Mouse (Mus musculus) CH12.LX (cell line): ENCODE data around the gene Gna11. TPM values are rescaled to one million over a fixed set of nuclear protein-coding genes. Genes with fewer than 3 reads are reported as not detected.
A peak's percentile ranks its signal among the peaks of the same experiment; 100 is the strongest.

ENCODE experiments used
- DNase-seq: peaks from one replicate; pipeline ENCODE4 v3.0.0-alpha.2; 2013; ENCODE audit errors: extremely low read depth
- H3K27ac ChIP-seq: 2 replicates; pipeline ENCODE4 v1.5.1; 2012; ENCODE audit warnings: low read depth, mild to moderate bottlenecking, control low read depth, moderate library complexity; ENCODE audit not compliant: insufficient read depth
- H3K27me3 ChIP-seq: replicated peaks from 2 replicates; pipeline ENCODE3; 2012; ENCODE audit warnings: inconsistent platforms
- H3K36me3 ChIP-seq, 2 experiments: replicated peaks in 1 of 2; 2 replicates each; pipeline versions ENCODE3 to v1.6.1; 2012; ENCODE audit warnings: inconsistent platforms in 1 of 2, low read length in 1 of 2, mild to moderate bottlenecking in 1 of 2, mixed read lengths in 1 of 2, moderate library complexity in 1 of 2; ENCODE audit not compliant: control insufficient read depth in 1 of 2, insufficient read depth in 1 of 2
- H3K4me1 ChIP-seq, 2 experiments: 2 replicates each; pipeline ENCODE4 v1.6.1; 2012; ENCODE audit warnings: inconsistent platforms in 1 of 2, moderate library complexity in 1 of 2; ENCODE audit not compliant: insufficient read depth in 2 of 2, control insufficient read depth in 1 of 2
- H3K4me2 ChIP-seq: 2 replicates; pipeline ENCODE4 v1.6.1; 2012; ENCODE audit warnings: low read depth, mild to moderate bottlenecking, control low read depth; ENCODE audit not compliant: poor library complexity, insufficient read depth, severe bottlenecking
- H3K4me3 ChIP-seq, 3 experiments: fragments of 150-350 bp in 1 of 3; sonication (generic) in 1 of 3; replicated peaks in 1 of 3; 2 replicates each; pipeline versions ENCODE3 to v1.5.1; 2011 to 2012; ENCODE audit warnings: low read depth in 2 of 3, low read length in 2 of 3, mild to moderate bottlenecking in 2 of 3, moderate library complexity in 2 of 3, control low read depth in 1 of 3, improper control_type of control experiment in 1 of 3, inconsistent platforms in 1 of 3, mixed read lengths in 1 of 3; ENCODE audit not compliant: poor library complexity in 1 of 3
- H3K79me2 ChIP-seq: replicated peaks from 2 replicates; pipeline ENCODE4 v1.6.1; 2012; ENCODE audit warnings: mild to moderate bottlenecking, moderate library complexity; ENCODE audit not compliant: control insufficient read depth, poor library complexity, insufficient read depth, severe bottlenecking; ENCODE audit errors: extremely low read depth
- H3K9ac ChIP-seq: 2 replicates; pipeline ENCODE4 v1.6.1; 2012; ENCODE audit warnings: low read depth, mild to moderate bottlenecking, control low read depth, moderate library complexity; ENCODE audit not compliant: insufficient read depth
- H3K9me3 ChIP-seq: replicated peaks from 2 replicates; pipeline ENCODE3; 2012; ENCODE audit warnings: low read length, inconsistent platforms, mixed read lengths
- BHLHE40 ChIP-seq: IDR thresholded peaks from 2 replicates; pipeline ENCODE4 v1.6.1; 2011; ENCODE audit warnings: mild to moderate bottlenecking, low read depth, low read length, improper control_type of control experiment
- CHD1 ChIP-seq: IDR thresholded peaks from 2 replicates; pipeline ENCODE4 v1.6.1; 2012; ENCODE audit warnings: low read depth, low read length, improper control_type of control experiment, inconsistent platforms
- CHD2 ChIP-seq: IDR thresholded peaks from 2 replicates; pipeline ENCODE4 v1.6.1; 2011; ENCODE audit warnings: low read length, improper control_type of control experiment
- CTCF ChIP-seq, 2 experiments: IDR thresholded peaks in 1 of 2; conservative IDR thresholded peaks in 1 of 2; 2 replicates each; pipeline ENCODE4 v1.5.1; 2011 to 2012; ENCODE audit warnings: low read depth in 2 of 2, low read length in 2 of 2, improper control_type of control experiment in 1 of 2, inconsistent platforms in 1 of 2, mild to moderate bottlenecking in 1 of 2, moderate library complexity in 1 of 2
- E2F4 ChIP-seq: IDR thresholded peaks from 2 replicates; pipeline ENCODE4 v1.6.1; 2011; ENCODE audit warnings: low read depth, low read length, improper control_type of control experiment; ENCODE audit not compliant: insufficient replicate concordance
- ELF1 ChIP-seq: IDR thresholded peaks from 2 replicates; pipeline ENCODE4 v1.6.1; 2014; ENCODE audit warnings: low read depth, mild to moderate bottlenecking, inconsistent platforms, low read length, improper control_type of control experiment
- GABPA ChIP-seq: IDR thresholded peaks from 2 replicates; pipeline ENCODE4 v1.6.1; 2012; ENCODE audit warnings: low read depth, low read length, improper control_type of control experiment, inconsistent platforms; ENCODE audit not compliant: insufficient replicate concordance
- HCFC1 ChIP-seq: IDR thresholded peaks from 2 replicates; pipeline ENCODE4 v1.6.1; 2012; ENCODE audit warnings: low read depth, mild to moderate bottlenecking, inconsistent platforms, low read length, improper control_type of control experiment
- IRF4 ChIP-seq: IDR thresholded peaks from 2 replicates; pipeline ENCODE4 v1.6.1; 2014; ENCODE audit warnings: low read depth, mild to moderate bottlenecking, inconsistent platforms, low read length, improper control_type of control experiment
- JUN ChIP-seq: IDR thresholded peaks from 2 replicates; pipeline ENCODE4 v1.6.1; 2011; ENCODE audit warnings: low read depth, mild to moderate bottlenecking, low read length, improper control_type of control experiment, moderate library complexity; ENCODE audit not compliant: insufficient read depth
- JUND ChIP-seq: conservative IDR thresholded peaks from 2 replicates; pipeline ENCODE4 v1.6.1; 2011; ENCODE audit warnings: low read depth, low read length, improper control_type of control experiment
- KAT2A ChIP-seq: IDR thresholded peaks from 2 replicates; pipeline ENCODE4 v1.6.1; 2012; ENCODE audit warnings: low read length, improper control_type of control experiment, inconsistent platforms; ENCODE audit not compliant: insufficient replicate concordance
- MAZ ChIP-seq: IDR thresholded peaks from 2 replicates; pipeline ENCODE4 v1.6.1; 2012; ENCODE audit warnings: low read depth, mild to moderate bottlenecking, inconsistent platforms, low read length, improper control_type of control experiment, moderate library complexity
- MEF2A ChIP-seq: IDR thresholded peaks from 2 replicates; pipeline ENCODE4 v1.6.1; 2014; ENCODE audit warnings: low read depth, mild to moderate bottlenecking, inconsistent platforms, low read length, improper control_type of control experiment, borderline replicate concordance
- MXI1 ChIP-seq: IDR thresholded peaks from 2 replicates; pipeline ENCODE4 v1.6.1; 2011; ENCODE audit warnings: mild to moderate bottlenecking, low read depth, low read length, improper control_type of control experiment
- NELFE ChIP-seq: IDR thresholded peaks from 2 replicates; pipeline ENCODE4 v1.6.1; 2011; ENCODE audit warnings: low read depth, low read length, improper control_type of control experiment
- NRF1 ChIP-seq: IDR thresholded peaks from 2 replicates; pipeline ENCODE4 v1.6.1; 2014; ENCODE audit warnings: low read depth, mild to moderate bottlenecking, inconsistent platforms, low read length, improper control_type of control experiment, moderate library complexity
- PAX5 ChIP-seq: IDR thresholded peaks from 2 replicates; pipeline ENCODE4 v1.6.1; 2012; ENCODE audit warnings: low read length, inconsistent platforms, mixed read lengths
- POLR2A ChIP-seq: IDR thresholded peaks from 2 replicates; pipeline ENCODE4 v1.6.1; 2011; ENCODE audit warnings: low read depth, mild to moderate bottlenecking, improper control_type of control experiment, low read length
- POLR2AphosphoS2 ChIP-seq: IDR thresholded peaks from 2 replicates; pipeline ENCODE4 v1.6.1; 2011; ENCODE audit warnings: low read depth, low read length, improper control_type of control experiment
- RAD21 ChIP-seq: IDR thresholded peaks from 2 replicates; pipeline ENCODE4 v1.6.1; 2011; ENCODE audit warnings: low read depth, mild to moderate bottlenecking, low read length, improper control_type of control experiment, moderate library complexity
- RCOR1 ChIP-seq: conservative IDR thresholded peaks from 2 replicates; pipeline ENCODE4 v1.6.1; 2012; ENCODE audit warnings: low read depth, mild to moderate bottlenecking, inconsistent platforms, low read length, improper control_type of control experiment
- SIN3A ChIP-seq: IDR thresholded peaks from 2 replicates; pipeline ENCODE4 v1.6.1; 2012; ENCODE audit warnings: low read length, improper control_type of control experiment, inconsistent platforms
- SMC3 ChIP-seq: IDR thresholded peaks from 2 replicates; pipeline ENCODE4 v1.6.1; 2011; ENCODE audit warnings: low read depth, low read length, improper control_type of control experiment
- TBP ChIP-seq: conservative IDR thresholded peaks from 2 replicates; pipeline ENCODE4 v1.6.1; 2011; ENCODE audit warnings: low read depth, low read length, improper control_type of control experiment
- TCF12 ChIP-seq: IDR thresholded peaks from 2 replicates; pipeline ENCODE4 v1.6.1; 2014; ENCODE audit warnings: low read depth, mild to moderate bottlenecking, inconsistent platforms, low read length, improper control_type of control experiment
- USF2 ChIP-seq: conservative IDR thresholded peaks from 2 replicates; pipeline ENCODE4 v1.6.1; 2011; ENCODE audit warnings: low read depth, low read length, improper control_type of control experiment
- ZC3H11A ChIP-seq: IDR thresholded peaks from 2 replicates; pipeline ENCODE4 v1.6.1; 2012; ENCODE audit warnings: low read depth, mild to moderate bottlenecking, inconsistent platforms, low read length, improper control_type of control experiment
- ZKSCAN1 ChIP-seq: IDR thresholded peaks from 2 replicates; pipeline ENCODE4 v1.6.1; 2012; ENCODE audit warnings: low read depth, inconsistent platforms, low read length, improper control_type of control experiment, borderline replicate concordance
- ZMIZ1 ChIP-seq: IDR thresholded peaks from 2 replicates; pipeline ENCODE4 v1.6.1; 2012; ENCODE audit warnings: low read depth, mild to moderate bottlenecking, inconsistent platforms, low read length, improper control_type of control experiment
- dilution Hi-C: fragments of 300-500 bp; cut with MboI; formaldehyde crosslinking; loops from 2 replicates; pipeline ENCODE4 v1.14.3; 2020; ENCODE audit warnings: low sequenced_read_pairs; ENCODE audit not compliant: extremely low pct_unique_long_range_greater_than_20kb, extremely low pct_ligation_motif_present
- in situ Hi-C: fragments of 300-500 bp; cut with MboI; formaldehyde crosslinking; loops from 3 replicates; pipeline ENCODE4 v1.14.3; 2019; ENCODE audit warnings: low sequenced_read_pairs, low pct_ligation_motif_present, low pct_unique_long_range_greater_than_20kb, mixed read lengths
- polyA plus RNA-seq: library from polyadenylated mRNA; unstranded; fragments of >175 nt; gene quantifications from 2 replicates; pipeline ENCODE4 v1.2.1, GENCODE M21; 2012; ENCODE audit warnings: low read depth; ENCODE audit not compliant: insufficient read length
- total RNA-seq, 2 experiments: library from RNA; depleted of rRNA; stranded (reverse); fragments of 300-350 nt in 1 of 2; fragments of >200 nt in 1 of 2; gene quantifications; 2 replicates each; pipeline ENCODE4 v1.2.3; 2012 to 2014

Gna11 gene
- total and polyA plus RNA-seq, 3 experiments, result 4.3 to 8.7 (median 7.2) TPM

- peaks cover 33% of the 10 kb centered on the region for H3K27me3 ChIP-seq
- dilution Hi-C loops, result no loop called here
- in situ Hi-C loops, result no loop called here
- H3K27ac ChIP-seq, result no peak overlapping the region
- no peak overlapping the region for H3K9ac ChIP-seq
- no peaks in the 10 kb centered on the region for H3K36me3 ChIP-seq
- TF ChIP-seq CTCF (conservative IDR thresholded peaks at IDR 0.05 in 1 of 2, IDR thresholded peaks at IDR 0.05 in 1 of 2; ENCODE audit: low read depth in 2 of 2, low read length in 2 of 2) (peak; percentile 38 to 40; a peak in 3 of 4 replicates), ZC3H11A (no peak)
- H3K4me1 ChIP-seq, result peaks cover 7 to 40% of the 10 kb centered on the region in 2 experiments
- H3K9me3 ChIP-seq, result peaks cover 5% of the 10 kb centered on the region
- no peak overlapping the region for H3K4me3 ChIP-seq
- no peak overlapping the region for H3K4me2 ChIP-seq
- DNase-seq, result no peak
- H3K79me2 ChIP-seq, result peaks cover 12% of the 10 kb centered on the region; the same call in 1 of the 2 replicates
These were observed 11.3 kb upstream of the Gna11 start for GRCm38 (mm10) chr10:81556282-81556681.

- DNase-seq, result peak; percentile 79
- H3K27me3 ChIP-seq, result peaks cover 20% of the 10 kb centered on the region
- in situ Hi-C loops, result no loop called here
- H3K9me3 ChIP-seq, result peaks cover 5% of the 10 kb centered on the region
- no peaks in the 10 kb centered on the region for H3K36me3 ChIP-seq
- no peak overlapping the region for H3K9ac ChIP-seq
- peaks cover 8 to 50% of the 10 kb centered on the region in 2 experiments for H3K4me1 ChIP-seq
- H3K27ac ChIP-seq, result peak overlapping the region; percentile 36; the same call in 1 of the 2 replicates
- H3K4me3 ChIP-seq, result no peak overlapping the region
- no peaks in the 10 kb centered on the region for H3K79me2 ChIP-seq
- H3K4me2 ChIP-seq, result no peak overlapping the region
- dilution Hi-C loops, result no loop called here
- no peak for TF ChIP-seq E2F4
- no peak for TF ChIP-seq CHD1
- TF ChIP-seq JUN, result no peak
- TF ChIP-seq TBP, result no peak
- TF ChIP-seq RAD21, result no peak
- peak; percentile 77 for TF ChIP-seq MEF2A
- 0 out of 2 replicates have a peak, but pooled peaks have one; percentile 62 for TF ChIP-seq KAT2A
- TF ChIP-seq NRF1, result no peak
- TF ChIP-seq MAZ, result 0 out of 2 replicates have a peak, but pooled peaks have one; percentile 52
- TF ChIP-seq RCOR1, result peak; percentile 67; the same call in 1 of the 2 replicates
- TF ChIP-seq NELFE, result no peak
- no peak for TF ChIP-seq GABPA
- TF ChIP-seq POLR2AphosphoS2, result no peak
- TF ChIP-seq SMC3, result no peak
- TF ChIP-seq TCF12, result peak; percentile 72
- TF ChIP-seq ZMIZ1, result no peak
- TF ChIP-seq PAX5, result no peak
- TF ChIP-seq CTCF (conservative IDR thresholded peaks at IDR 0.05 in 1 of 2, IDR thresholded peaks at IDR 0.05 in 1 of 2; ENCODE audit: low read depth in 2 of 2, low read length in 2 of 2), result no peak
- TF ChIP-seq ELF1, result no peak
- TF ChIP-seq MXI1, result no peak
- TF ChIP-seq JUND, result no peak
- TF ChIP-seq IRF4, result peak; percentile 37; the same call in 1 of the 2 replicates
- TF ChIP-seq BHLHE40, result peak; percentile 24; the same call in 1 of the 2 replicates
- no peak for TF ChIP-seq USF2
- no peak for TF ChIP-seq ZKSCAN1
- no peak for TF ChIP-seq HCFC1
- TF ChIP-seq POLR2A, result no peak
- TF ChIP-seq CHD2, result peak; percentile 60
- no peak; the same call in 1 of the 2 replicates for TF ChIP-seq SIN3A
These were observed 9.1 kb upstream of the Gna11 start for GRCm38 (mm10) chr10:81553807-81554755.
